Mouse (Mus musculus): ENCODE data around the gene Tmem200b. TPM values are rescaled to one million over a fixed set of nuclear protein-coding genes. Genes with fewer than 3 reads are reported as not detected.

Tmem200b gene
- polyA plus RNA-seq, 2 experiments: 9.5 to 25.3 TPM

DNA sequence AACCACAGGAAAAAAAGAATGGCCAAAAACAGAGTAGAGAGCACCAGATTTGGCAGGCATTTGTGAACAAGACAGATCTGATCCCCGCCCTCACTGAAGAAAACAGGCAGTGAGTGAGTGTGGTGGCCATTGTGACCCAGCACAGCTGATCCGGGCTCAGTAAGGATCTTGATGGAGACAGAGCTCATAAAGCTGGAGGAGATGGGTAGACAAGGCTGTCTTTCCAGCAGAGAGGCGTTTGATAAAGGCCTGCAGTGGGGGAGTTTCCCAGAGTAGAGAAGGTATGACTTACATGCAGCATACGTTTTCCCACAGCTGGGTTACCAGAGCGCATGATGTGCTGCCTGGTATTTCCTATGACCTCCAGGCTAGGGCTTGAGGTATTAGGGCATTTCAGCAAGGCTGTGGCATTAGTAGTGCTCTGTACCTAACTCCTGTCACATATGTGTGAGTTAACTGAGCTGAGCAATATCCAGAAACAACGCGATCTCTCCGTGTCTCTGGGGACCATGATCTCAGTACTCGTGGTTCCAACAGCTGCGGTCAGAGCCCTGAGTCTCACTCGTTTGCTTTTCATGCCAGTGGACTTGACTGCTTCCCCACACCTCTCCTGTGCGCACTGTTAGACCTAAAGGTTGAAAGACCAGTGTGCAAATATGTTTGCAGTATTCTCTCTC is 22.9 kb upstream of the Tmem200b start:
- Histone ChIP-seq H3K4me3 (replicated peaks; ENCODE audit: low read length) (no peak overlapping the region), H3K27ac (replicated peaks; ENCODE audit: low read depth, low read length) (no peak overlapping the region), H3K36me3 (ENCODE audit: control insufficient read depth, insufficient read depth, low read length) (peaks cover 75% of the 10 kb centered on the region), H3K4me2 (replicated peaks; ENCODE audit: low read depth, low read length, severe bottlenecking) (no peak overlapping the region), H3K27me3 (ENCODE audit: control insufficient read depth, insufficient read depth, low read length) (no peaks in the 10 kb centered on the region), H3K9me3 (ENCODE audit: control insufficient read depth, low read length) (no peaks in the 10 kb centered on the region), H3K9ac (ENCODE audit: low read depth, low read length, severe bottlenecking) (no peak overlapping the region), H3K4me1 (ENCODE audit: control insufficient read depth, insufficient read depth, low read length) (no peaks in the 10 kb centered on the region)
- WGBS: 85% methylated on average over 12 of the region's 12 CpGs
- no peak for DNase-seq (ENCODE audit: low spot score)
- no peak for ATAC-seq (ENCODE audit: low FRiP score, low read depth)
- no peak for TF ChIP-seq POLR2A (IDR thresholded peaks at IDR 0.05; ENCODE audit: borderline replicate concordance, extremely low read depth, insufficient read depth, insufficient read length)

DNA sequence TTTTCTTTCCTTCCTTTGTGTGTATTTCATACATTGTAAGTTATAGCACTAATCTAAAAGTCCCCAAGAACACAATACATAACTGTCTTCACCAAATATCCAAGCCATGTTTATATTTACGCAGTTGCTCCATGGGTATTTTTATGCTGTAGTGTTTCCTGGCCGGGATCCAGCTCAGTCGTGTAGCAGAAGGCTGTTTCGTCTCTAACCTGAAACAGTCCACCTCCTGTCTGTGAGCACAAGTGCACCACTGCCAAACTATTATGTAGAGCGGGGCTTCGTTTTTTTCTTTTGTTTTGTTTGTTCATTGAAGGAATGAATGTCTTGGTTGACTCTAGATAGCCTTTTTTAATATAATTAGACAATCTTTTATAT is 22.4 kb upstream of the Tmem200b start:
- no peak for TF ChIP-seq POLR2A (IDR thresholded peaks at IDR 0.05; ENCODE audit: borderline replicate concordance, extremely low read depth, insufficient read depth, insufficient read length)
- ATAC-seq (ENCODE audit: low FRiP score, low read depth) (no peak), DNase-seq (ENCODE audit: low spot score) (no peak)
- WGBS: 70% methylated on average over 6 of the region's 6 CpGs
- H3K4me2 ChIP-seq (replicated peaks; ENCODE audit: low read depth, low read length, severe bottlenecking): no peak overlapping the region
- no peak overlapping the region for H3K27ac ChIP-seq (replicated peaks; ENCODE audit: low read depth, low read length)
- H3K27me3 ChIP-seq (ENCODE audit: control insufficient read depth, insufficient read depth, low read length): no peaks in the 10 kb centered on the region
- H3K4me1 ChIP-seq (ENCODE audit: control insufficient read depth, insufficient read depth, low read length): no peaks in the 10 kb centered on the region
- H3K4me3 ChIP-seq (replicated peaks; ENCODE audit: low read length): no peak overlapping the region
- no peaks in the 10 kb centered on the region for H3K9me3 ChIP-seq (ENCODE audit: control insufficient read depth, low read length)
- peaks cover 75% of the 10 kb centered on the region for H3K36me3 ChIP-seq (ENCODE audit: control insufficient read depth, insufficient read depth, low read length)
- no peak overlapping the region for H3K9ac ChIP-seq (ENCODE audit: low read depth, low read length, severe bottlenecking)

GRCm38 (mm10) chr4:131901090-131901489 is 20.5 kb upstream of the Tmem200b start:
- 86% methylated on average over 15 of the region's 15 CpGs for WGBS
- no peak overlapping the region for H3K4me3 ChIP-seq (replicated peaks; ENCODE audit: low read length)
- no peak overlapping the region for H3K27ac ChIP-seq (replicated peaks; ENCODE audit: low read depth, low read length)
- ATAC-seq (ENCODE audit: low FRiP score, low read depth) (no peak), DNase-seq (ENCODE audit: low spot score) (no peak)
- no peak for TF ChIP-seq POLR2A (IDR thresholded peaks at IDR 0.05; ENCODE audit: borderline replicate concordance, extremely low read depth, insufficient read depth, insufficient read length)
- no peak overlapping the region for H3K9ac ChIP-seq (ENCODE audit: low read depth, low read length, severe bottlenecking)
- H3K9me3 ChIP-seq (ENCODE audit: control insufficient read depth, low read length): no peaks in the 10 kb centered on the region
- H3K4me1 ChIP-seq (ENCODE audit: control insufficient read depth, insufficient read depth, low read length): no peaks in the 10 kb centered on the region
- no peaks in the 10 kb centered on the region for H3K27me3 ChIP-seq (ENCODE audit: control insufficient read depth, insufficient read depth, low read length)
- H3K36me3 ChIP-seq (ENCODE audit: control insufficient read depth, insufficient read depth, low read length): peaks cover 78% of the 10 kb centered on the region
- H3K4me2 ChIP-seq (replicated peaks; ENCODE audit: low read depth, low read length, severe bottlenecking): no peak overlapping the region

DNA sequence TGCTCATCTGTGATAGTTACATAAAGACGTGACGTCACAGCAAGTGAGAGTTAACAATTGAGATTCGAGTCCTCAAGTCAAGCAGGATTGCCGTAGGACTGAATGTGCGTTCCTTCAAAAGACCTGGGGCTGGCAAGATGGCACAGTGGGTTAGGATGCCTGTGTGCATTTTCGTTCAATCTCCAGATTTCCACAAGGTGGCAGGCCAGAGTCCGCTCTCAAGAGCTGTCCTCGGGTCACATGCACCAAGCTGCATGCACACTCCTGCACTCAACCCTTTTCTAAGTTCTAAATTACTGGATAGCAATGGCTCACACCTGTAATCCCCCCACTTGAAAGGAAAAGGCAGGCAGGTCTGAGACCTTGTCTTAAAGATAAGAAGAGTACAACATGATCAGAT is 17.1 kb upstream of the Tmem200b start:
- H3K36me3 ChIP-seq (ENCODE audit: control insufficient read depth, insufficient read depth, low read length): peaks cover 53% of the 10 kb centered on the region
- 67% methylated on average over 8 of the region's 8 CpGs for WGBS
- no peak overlapping the region for H3K9ac ChIP-seq (ENCODE audit: low read depth, low read length, severe bottlenecking)
- TF ChIP-seq POLR2A (IDR thresholded peaks at IDR 0.05; ENCODE audit: borderline replicate concordance, extremely low read depth, insufficient read depth, insufficient read length): no peak
- no peak overlapping the region for H3K4me3 ChIP-seq (replicated peaks; ENCODE audit: low read length)
- no peak for DNase-seq (ENCODE audit: low spot score)
- no peaks in the 10 kb centered on the region for H3K9me3 ChIP-seq (ENCODE audit: control insufficient read depth, low read length)
- no peak overlapping the region for H3K27ac ChIP-seq (replicated peaks; ENCODE audit: low read depth, low read length)
- H3K4me1 ChIP-seq (ENCODE audit: control insufficient read depth, insufficient read depth, low read length): no peaks in the 10 kb centered on the region
- H3K27me3 ChIP-seq (ENCODE audit: control insufficient read depth, insufficient read depth, low read length): no peaks in the 10 kb centered on the region
- H3K4me2 ChIP-seq (replicated peaks; ENCODE audit: low read depth, low read length, severe bottlenecking): no peak overlapping the region
- no peak for ATAC-seq (ENCODE audit: low FRiP score, low read depth)

DNA sequence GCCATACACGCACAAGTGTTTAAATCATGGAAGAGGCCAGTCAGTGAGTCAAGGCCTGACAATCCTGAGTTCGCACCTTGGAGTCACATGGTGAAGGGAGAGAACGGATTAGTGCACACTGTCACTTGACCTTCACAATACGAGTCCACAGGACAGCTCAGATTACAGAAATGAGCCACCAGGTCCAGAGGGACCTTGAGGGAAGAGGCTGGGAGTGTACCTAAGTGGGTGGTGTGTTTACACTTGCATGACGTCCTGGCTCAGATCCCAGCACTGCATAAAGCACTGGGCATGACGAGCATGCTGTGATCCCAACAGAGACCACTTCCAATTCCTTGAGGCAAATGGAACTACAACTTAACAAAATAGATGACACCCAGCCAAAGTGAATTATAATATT is 15.1 kb upstream of the Tmem200b start:
- Histone ChIP-seq H3K9me3 (ENCODE audit: control insufficient read depth, low read length) (no peaks in the 10 kb centered on the region), H3K27ac (replicated peaks; ENCODE audit: low read depth, low read length) (no peak overlapping the region), H3K4me2 (replicated peaks; ENCODE audit: low read depth, low read length, severe bottlenecking) (no peak overlapping the region), H3K4me1 (ENCODE audit: control insufficient read depth, insufficient read depth, low read length) (peaks cover 14% of the 10 kb centered on the region), H3K36me3 (ENCODE audit: control insufficient read depth, insufficient read depth, low read length) (peaks cover 34% of the 10 kb centered on the region), H3K4me3 (replicated peaks; ENCODE audit: low read length) (no peak overlapping the region), H3K27me3 (ENCODE audit: control insufficient read depth, insufficient read depth, low read length) (no peaks in the 10 kb centered on the region), H3K9ac (ENCODE audit: low read depth, low read length, severe bottlenecking) (no peak overlapping the region)
- no peak for DNase-seq (ENCODE audit: low spot score)
- no peak for TF ChIP-seq POLR2A (IDR thresholded peaks at IDR 0.05; ENCODE audit: borderline replicate concordance, extremely low read depth, insufficient read depth, insufficient read length)
- WGBS: 69% methylated on average over 6 of the region's 6 CpGs
- ATAC-seq (ENCODE audit: low FRiP score, low read depth): no peak
